Mouse (Mus musculus): Measurements from ENCODE around the gene Tspan14. TPM values are rescaled to one million over a fixed set of nuclear protein-coding genes. Genes with fewer than 3 reads are reported as not detected.
A peak's percentile ranks its signal among the peaks of the same experiment; 100 is the strongest.

The Tspan14 gene
- polyA plus RNA-seq, 1 experiment from 2014 or later, result 87.6 TPM

GRCm38 (mm10) chr14:41004201-41005141, 37.9 kb upstream of the Tspan14 start:
- H3K27ac ChIP-seq, result no peak overlapping the region
- H3K4me2 ChIP-seq, result peak overlapping the region; percentile 55
- peak overlapping the region; percentile 11 for H3K4me3 ChIP-seq
- 17% methylated on average over 22 of the region's 22 CpGs for WGBS
- no peaks in the 10 kb centered on the region for H3K9me3 ChIP-seq
- peaks cover 14% of the 10 kb centered on the region for H3K36me3 ChIP-seq
- no peak for ATAC-seq (ENCODE audit: insufficient number of reproducible peaks, insufficient read depth, low FRiP score, low TSS enrichment, low read depth)
- peak overlapping the region; percentile 61 for H3K9ac ChIP-seq
- peaks cover 53% of the 10 kb centered on the region for H3K4me1 ChIP-seq
- H3K27me3 ChIP-seq, result 0 out of 2 replicates have a peak, but pooled peaks cover 6% of the 10 kb centered on the region

- H3K4me2 ChIP-seq, result no peak overlapping the region
- 0 out of 2 replicates have a peak, but pooled peaks cover 6% of the 10 kb centered on the region for H3K27me3 ChIP-seq
- no peak overlapping the region for H3K9ac ChIP-seq
- no peaks in the 10 kb centered on the region for H3K9me3 ChIP-seq
- H3K36me3 ChIP-seq, result peaks cover 34% of the 10 kb centered on the region
- no peak overlapping the region for H3K27ac ChIP-seq
- H3K4me3 ChIP-seq, result no peak overlapping the region
- WGBS, result 83% methylated on average over 5 of the region's 5 CpGs
- ATAC-seq (ENCODE audit: insufficient number of reproducible peaks, insufficient read depth, low FRiP score, low TSS enrichment, low read depth), result no peak
- peaks cover 30% of the 10 kb centered on the region for H3K4me1 ChIP-seq
These were observed 35.0 kb upstream of the Tspan14 start for GRCm38 (mm10) chr14:41001576-41001975.

GRCm38 (mm10) chr14:41000801-41001200, 34.2 kb upstream of the Tspan14 start:
- Histone ChIP-seq H3K4me1 (peaks cover 24% of the 10 kb centered on the region), H3K4me2 (no peak overlapping the region), H3K9me3 (no peaks in the 10 kb centered on the region), H3K27me3 (0 out of 2 replicates have a peak, but pooled peaks cover 6% of the 10 kb centered on the region), H3K27ac (no peak overlapping the region), H3K4me3 (no peak overlapping the region), H3K36me3 (peaks cover 37% of the 10 kb centered on the region), H3K9ac (no peak overlapping the region)
- WGBS, result 31% methylated on average over 4 of the region's 4 CpGs
- no peak for ATAC-seq (ENCODE audit: insufficient number of reproducible peaks, insufficient read depth, low FRiP score, low TSS enrichment, low read depth)

GRCm38 (mm10) chr14:40999904-41000645, 33.5 kb upstream of the Tspan14 start:
- WGBS, result 80% methylated on average over 7 of the region's 7 CpGs
- peaks cover 40% of the 10 kb centered on the region for H3K36me3 ChIP-seq
- no peaks in the 10 kb centered on the region for H3K9me3 ChIP-seq
- H3K4me2 ChIP-seq, result no peak overlapping the region
- ATAC-seq (ENCODE audit: insufficient number of reproducible peaks, insufficient read depth, low FRiP score, low TSS enrichment, low read depth), result no peak
- no peak overlapping the region for H3K27ac ChIP-seq
- peaks cover 19% of the 10 kb centered on the region for H3K4me1 ChIP-seq
- no peak overlapping the region for H3K4me3 ChIP-seq
- 0 out of 2 replicates have a peak, but pooled peaks cover 6% of the 10 kb centered on the region for H3K27me3 ChIP-seq
- H3K9ac ChIP-seq, result no peak overlapping the region

- ATAC-seq (ENCODE audit: insufficient number of reproducible peaks, insufficient read depth, low FRiP score, low TSS enrichment, low read depth), result no peak
- WGBS, result 83% methylated on average over 3 of the region's 3 CpGs
These were observed 29.6 kb upstream of the Tspan14 start for GRCm38 (mm10) chr14:40996171-40996570.

GRCm38 (mm10) chr14:40992464-40992863, 25.9 kb upstream of the Tspan14 start:
- Histone ChIP-seq H3K36me3 (peaks cover 25% of the 10 kb centered on the region), H3K4me2 (no peak overlapping the region), H3K4me1 (no peaks in the 10 kb centered on the region), H3K9ac (no peak overlapping the region), H3K27ac (no peak overlapping the region), H3K9me3 (no peaks in the 10 kb centered on the region), H3K4me3 (no peak overlapping the region), H3K27me3 (no peaks in the 10 kb centered on the region)
- 73% methylated on average over 6 of the region's 6 CpGs for WGBS
- ATAC-seq (ENCODE audit: insufficient number of reproducible peaks, insufficient read depth, low FRiP score, low TSS enrichment, low read depth), result no peak

More at GRCm38 (mm10) chr14:40996171-40996570, 29.6 kb upstream of the Tspan14 start:
- Histone ChIP-seq H3K27ac (no peak overlapping the region), H3K4me3 (no peak overlapping the region), H3K9ac (no peak overlapping the region), H3K27me3 (no peaks in the 10 kb centered on the region), H3K9me3 (no peaks in the 10 kb centered on the region), H3K4me1 (peaks cover 6% of the 10 kb centered on the region; the same call in 1 of the 2 replicates), H3K4me2 (no peak overlapping the region), H3K36me3 (peaks cover 45% of the 10 kb centered on the region)

- H3K4me2 ChIP-seq, result no peak overlapping the region
- ATAC-seq (ENCODE audit: insufficient number of reproducible peaks, insufficient read depth, low FRiP score, low TSS enrichment, low read depth), result no peak
- H3K4me1 ChIP-seq, result peaks cover 7% of the 10 kb centered on the region; the same call in 1 of the 2 replicates
These were observed 22.2 kb upstream of the Tspan14 start for GRCm38 (mm10) chr14:40988780-40989179.

GRCm38 (mm10) chr14:40987184-40987583, 20.6 kb upstream of the Tspan14 start:
- ATAC-seq (ENCODE audit: insufficient number of reproducible peaks, insufficient read depth, low FRiP score, low TSS enrichment, low read depth), result no peak
- Histone ChIP-seq H3K27me3 (no peaks in the 10 kb centered on the region), H3K4me3 (no peak overlapping the region), H3K4me1 (peaks cover 7% of the 10 kb centered on the region; the same call in 1 of the 2 replicates), H3K4me2 (no peak overlapping the region), H3K9ac (no peak overlapping the region), H3K9me3 (no peaks in the 10 kb centered on the region), H3K36me3 (no peaks in the 10 kb centered on the region), H3K27ac (no peak overlapping the region)
- WGBS, result 65% methylated on average over 2 of the region's 2 CpGs

More at GRCm38 (mm10) chr14:40988780-40989179, 22.2 kb upstream of the Tspan14 start:
- no peak overlapping the region for H3K27ac ChIP-seq
- H3K36me3 ChIP-seq, result 0 out of 2 replicates have a peak, but pooled peaks cover 4% of the 10 kb centered on the region
- WGBS, result 90% methylated on average over 5 of the region's 5 CpGs
- H3K9me3 ChIP-seq, result no peaks in the 10 kb centered on the region
- no peak overlapping the region for H3K4me3 ChIP-seq
- H3K27me3 ChIP-seq, result no peaks in the 10 kb centered on the region
- no peak overlapping the region for H3K9ac ChIP-seq

GRCm38 (mm10) chr14:40985635-40986034, 19.0 kb upstream of the Tspan14 start:
- Histone ChIP-seq H3K4me3 (no peak overlapping the region), H3K4me2 (no peak overlapping the region), H3K4me1 (peaks cover 7% of the 10 kb centered on the region; the same call in 1 of the 2 replicates), H3K9ac (no peak overlapping the region), H3K36me3 (no peaks in the 10 kb centered on the region), H3K9me3 (no peaks in the 10 kb centered on the region), H3K27me3 (no peaks in the 10 kb centered on the region), H3K27ac (no peak overlapping the region)
- 91% methylated on average over 4 of the region's 4 CpGs for WGBS
- no peak for ATAC-seq (ENCODE audit: insufficient number of reproducible peaks, insufficient read depth, low FRiP score, low TSS enrichment, low read depth)

- H3K4me1 ChIP-seq, result peaks cover 13% of the 10 kb centered on the region
- peak overlapping the region; percentile 60 for H3K27ac ChIP-seq
- H3K9ac ChIP-seq, result 0 out of 2 replicates have a peak overlapping the region, but pooled peaks have one; percentile 3
- peak; percentile 66; the same call in 1 of the 2 replicates for ATAC-seq (ENCODE audit: insufficient number of reproducible peaks, insufficient read depth, low FRiP score, low TSS enrichment, low read depth)
- 38% methylated on average over 1 of the region's 1 CpGs for WGBS
- H3K9me3 ChIP-seq, result no peaks in the 10 kb centered on the region
- no peak overlapping the region for H3K4me2 ChIP-seq
- peaks cover 5% of the 10 kb centered on the region; the same call in 1 of the 2 replicates for H3K27me3 ChIP-seq
- H3K4me3 ChIP-seq, result no peak overlapping the region
- H3K36me3 ChIP-seq, result no peaks in the 10 kb centered on the region
These were observed 13.1 kb upstream of the Tspan14 start for GRCm38 (mm10) chr14:40979723-40980122.

- no peak overlapping the region for H3K27ac ChIP-seq
- no peak overlapping the region for H3K4me3 ChIP-seq
- peaks cover 5% of the 10 kb centered on the region; the same call in 1 of the 2 replicates for H3K27me3 ChIP-seq
- H3K4me1 ChIP-seq, result peaks cover 8% of the 10 kb centered on the region
- 46% methylated on average over 4 of the region's 4 CpGs for whole genome bisulfite sequencing
- no peak for ATAC-seq (ENCODE audit: insufficient number of reproducible peaks, insufficient read depth, low FRiP score, low TSS enrichment, low read depth)
- no peak overlapping the region for H3K4me2 ChIP-seq
- no peaks in the 10 kb centered on the region for H3K9me3 ChIP-seq
- H3K9ac ChIP-seq, result no peak overlapping the region
- H3K36me3 ChIP-seq, result no peaks in the 10 kb centered on the region
These were observed 12.4 kb upstream of the Tspan14 start for GRCm38 (mm10) chr14:40979002-40979401.
